ENCODE assay signal across 8 mouse cellular contexts in genomic region chr19:42432761-42433160, GRCm38 (mm10). TPM values are rescaled to one million over a fixed set of nuclear protein-coding genes. Genes with fewer than 3 reads are reported as not detected.
DNase-seq lines count a peak whose midpoint lies in the region; ATAC-seq lines count a peak whose summit lies in the region.

No protein-coding gene starts in this region.

- H3K27me3 ChIP-seq in kidney, embryonic 15.5 days = peaks cover 68% of the 10 kb centered on the region
- peaks cover 68% of the 10 kb centered on the region for H3K27me3 ChIP-seq in forebrain, embryonic 10.5 days (ENCODE audit: poor library complexity, severe bottlenecking)
- H3K27me3 ChIP-seq in intestine, embryonic 15.5 days (replicated peaks) = peaks cover 64% of the 10 kb centered on the region
- peaks cover 42% of the 10 kb centered on the region for H3K27me3 ChIP-seq in neural tube, embryonic 12.5 days (replicated peaks)

- no peak overlapping the region for H3K27ac ChIP-seq in kidney, embryonic 15.5 days
- peak overlapping the region; percentile 92 for H3K27ac ChIP-seq in forebrain, embryonic 10.5 days
- H3K27ac ChIP-seq in intestine, embryonic 15.5 days = no peak overlapping the region
- H3K27ac ChIP-seq in neural tube, embryonic 12.5 days = no peak overlapping the region

- 0 out of 2 replicates have a peak overlapping the region, but pooled peaks have one; percentile 48 for H3K9ac ChIP-seq in kidney, embryonic 15.5 days
- no peak overlapping the region for H3K9ac ChIP-seq in intestine, embryonic 15.5 days
- H3K9ac ChIP-seq in neural tube, embryonic 12.5 days = peak overlapping the region; percentile 85

- peak overlapping the region; percentile 93 for H3K4me2 ChIP-seq in kidney, embryonic 15.5 days
- H3K4me2 ChIP-seq in intestine, embryonic 15.5 days (replicated peaks) = peak overlapping the region; percentile 88
- peak overlapping the region; percentile 83 for H3K4me2 ChIP-seq in neural tube, embryonic 12.5 days (replicated peaks)

- WGBS in kidney, embryonic 15.5 days = 46% methylated on average over 8 of the region's 8 CpGs
- 45% methylated on average over 8 of the region's 8 CpGs for WGBS in forebrain, embryonic 10.5 days
- WGBS in intestine, embryonic 15.5 days = 47% methylated on average over 8 of the region's 8 CpGs
- 53% methylated on average over 8 of the region's 8 CpGs for WGBS in neural tube, embryonic 12.5 days

- H3K4me1 ChIP-seq in kidney, embryonic 15.5 days = peaks cover 20% of the 10 kb centered on the region
- H3K4me1 ChIP-seq in forebrain, embryonic 10.5 days = peaks cover 31% of the 10 kb centered on the region
- peaks cover 10% of the 10 kb centered on the region for H3K4me1 ChIP-seq in intestine, embryonic 15.5 days (replicated peaks)
- peaks cover 15% of the 10 kb centered on the region for H3K4me1 ChIP-seq in neural tube, embryonic 12.5 days

- peak overlapping the region; percentile 58 for H3K4me3 ChIP-seq in kidney, embryonic 15.5 days (replicated peaks)
- peak overlapping the region; percentile 74 for H3K4me3 ChIP-seq in forebrain, embryonic 10.5 days
- H3K4me3 ChIP-seq in intestine, embryonic 15.5 days (replicated peaks) = peak overlapping the region; percentile 54; the same call in 1 of the 2 replicates
- peak overlapping the region; percentile 61 for H3K4me3 ChIP-seq in neural tube, embryonic 12.5 days

- H3K9me3 ChIP-seq in kidney, embryonic 15.5 days (replicated peaks) = no peaks in the 10 kb centered on the region
- no peaks in the 10 kb centered on the region for H3K9me3 ChIP-seq in forebrain, embryonic 10.5 days
- H3K9me3 ChIP-seq in intestine, embryonic 15.5 days = no peaks in the 10 kb centered on the region
- H3K9me3 ChIP-seq in neural tube, embryonic 12.5 days = no peaks in the 10 kb centered on the region

- DNase-seq in kidney, postnatal 14 days = no peak
- no peak for DNase-seq in forebrain, embryonic 10.5 days (ENCODE audit: extremely low spot score, low spot score)
- no peak for DNase-seq in urinary bladder, postnatal 14 days (ENCODE audit: low spot score)
- DNase-seq in frontal cortex, postnatal 10 days (ENCODE audit: low spot score in 2 of 2) = no peak
- no peak for DNase-seq in natural killer cell, adult 2 months (ENCODE audit: low spot score in 2 of 2)

- no peaks in the 10 kb centered on the region for H3K36me3 ChIP-seq in kidney, embryonic 15.5 days
- H3K36me3 ChIP-seq in forebrain, embryonic 10.5 days (replicated peaks) = no peaks in the 10 kb centered on the region
- no peaks in the 10 kb centered on the region for H3K36me3 ChIP-seq in intestine, embryonic 15.5 days
- H3K36me3 ChIP-seq in neural tube, embryonic 12.5 days = no peaks in the 10 kb centered on the region

- no peak for ATAC-seq in kidney, embryonic 15.5 days (replicated peaks; ENCODE audit: low FRiP score)
- ATAC-seq in intestine, embryonic 15.5 days = no peak
- ATAC-seq in neural tube, embryonic 12.5 days (ENCODE audit: low FRiP score, low read depth) = no peak

RNA-seq across cellular contexts. Expression of gene Crtac1, which starts 1.2 kb away (rescaled TPM):
- polyA plus RNA-seq in kidney, embryonic 15.5 days (2015; fragmentation: Nextera tagmentation; extraction: Ambion mirVana) = 5.8 and 7.0 TPM in 2 replicates
- polyA plus RNA-seq in forebrain, embryonic 10.5 days (2016; fragmentation: Nextera tagmentation; extraction: Ambion mirVana) = 8.6 and 9.5 TPM in 2 replicates
- polyA plus RNA-seq in intestine, embryonic 15.5 days (2015; fragmentation: Nextera tagmentation; extraction: Ambion mirVana) = 5.3 and 5.8 TPM in 2 replicates
- 42.1 and 44.0 TPM in 2 replicates for polyA plus RNA-seq in neural tube, embryonic 12.5 days (2016; fragmentation: Nextera tagmentation; extraction: Ambion mirVana)
